Mouse (Mus musculus): Measurements from ENCODE around the gene Cgn. TPM values are rescaled to one million over a fixed set of nuclear protein-coding genes. Genes with fewer than 3 reads are reported as not detected.
"Not testable (repeated sequence)": the region's sequence is repeated elsewhere in the genome, so short reads cannot be mapped to it uniquely, and the experiment has no call there.

Gene Cgn
- total RNA-seq, 2 experiments from 2014 or later: 3.3 to 3.4 TPM

DNA sequence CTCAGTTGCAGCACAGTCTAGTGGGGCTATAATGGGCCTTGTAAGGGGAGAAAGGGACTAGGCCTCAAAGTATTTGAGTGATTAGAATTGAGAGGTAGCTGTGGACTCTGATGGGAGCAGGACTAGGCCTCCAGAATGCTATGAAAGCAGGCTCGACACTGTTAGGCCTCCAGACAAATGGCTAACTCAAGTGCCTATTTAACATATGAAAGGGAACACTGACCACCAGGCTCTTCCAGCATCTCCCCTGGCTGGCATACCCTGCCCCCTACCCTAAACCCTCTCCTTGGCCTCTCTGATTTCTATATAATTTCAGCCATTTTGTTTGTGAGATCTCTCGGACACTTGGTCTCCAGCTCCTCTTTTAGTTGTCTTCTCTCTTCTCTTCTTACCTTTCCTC lies 8.1 kb upstream of the Cgn start:
- DNase-seq (ENCODE audit: low spot score in 2 of 2): no peak
- intact Hi-C loops (cut with DNase I): no loop called here

DNA sequence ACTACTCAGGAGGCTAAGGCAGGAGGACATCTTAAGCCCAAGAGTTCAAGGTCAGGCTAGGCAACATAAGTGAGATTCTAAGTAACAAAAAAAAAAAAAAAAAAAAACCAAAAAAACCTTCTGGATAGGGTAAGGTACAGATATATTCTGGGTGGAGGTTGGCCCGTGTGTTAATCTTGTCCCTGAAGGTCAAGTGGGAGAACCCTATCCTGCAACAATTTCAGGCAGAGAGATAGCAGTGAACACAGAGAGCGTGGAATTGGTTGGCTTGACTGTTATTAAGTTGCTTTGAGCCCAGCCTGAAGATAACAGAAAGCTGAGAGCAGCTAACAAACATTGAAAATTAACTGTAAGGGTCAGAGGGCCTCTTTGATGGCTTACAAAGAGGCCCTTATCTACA lies 7.4 kb upstream of the Cgn start:
- intact Hi-C loops (cut with DNase I): no loop called here
- no peak for DNase-seq (ENCODE audit: low spot score in 2 of 2)

DNA sequence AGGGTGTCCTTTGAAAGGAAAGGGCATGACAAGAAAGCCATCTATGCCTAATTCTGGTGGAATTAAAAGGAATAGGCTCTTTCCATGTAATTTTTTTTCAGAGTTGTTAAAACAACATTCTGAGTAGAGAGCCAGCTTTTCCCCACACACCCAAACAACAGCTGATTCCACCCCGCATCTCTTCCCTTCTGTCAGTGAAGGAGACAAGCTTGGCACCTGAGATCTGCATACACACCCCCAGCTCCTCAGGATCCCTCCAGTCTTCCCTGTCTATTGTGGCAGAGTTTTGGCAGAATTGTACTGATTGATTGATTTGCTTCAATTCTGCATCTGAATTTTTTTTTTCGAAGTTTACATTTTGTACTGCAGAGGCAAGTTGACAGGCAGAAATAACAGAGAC lies 6.0 kb upstream of the Cgn start:
- DNase-seq (ENCODE audit: low spot score in 2 of 2): peak; percentile 12 to 27

GRCm38 (mm10) chr3:94789516-94789915 lies 3.2 kb upstream of the Cgn start:
- intact Hi-C loops (cut with DNase I): no loop called here
- DNase-seq (ENCODE audit: low spot score in 2 of 2): no peak

More for the DNA sequence above, 6.0 kb upstream of the Cgn start:
- intact Hi-C loops (cut with DNase I): no loop called here

DNA sequence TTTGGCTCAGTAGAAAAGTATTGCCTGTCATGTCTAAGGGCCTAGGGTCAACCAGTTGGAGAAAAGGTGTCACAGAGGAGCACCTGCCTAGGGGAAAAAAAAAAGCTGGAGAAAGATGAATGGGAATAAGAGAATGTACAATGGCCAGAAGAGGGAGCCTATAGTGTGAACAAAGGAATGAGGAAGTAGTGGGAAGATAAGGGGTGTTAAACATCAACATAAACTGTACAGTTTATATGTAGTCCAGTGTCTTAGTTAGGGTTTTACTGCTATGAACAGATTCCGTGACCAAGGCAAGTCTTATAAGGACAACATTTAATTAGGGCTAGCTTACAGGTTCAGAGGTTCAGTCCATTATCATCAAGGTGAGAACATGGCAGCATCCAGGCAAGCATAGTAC lies 2.8 kb upstream of the Cgn start:
- intact Hi-C loops (cut with DNase I): no loop called here
- DNase-seq (ENCODE audit: low spot score in 2 of 2): no peak

DNA sequence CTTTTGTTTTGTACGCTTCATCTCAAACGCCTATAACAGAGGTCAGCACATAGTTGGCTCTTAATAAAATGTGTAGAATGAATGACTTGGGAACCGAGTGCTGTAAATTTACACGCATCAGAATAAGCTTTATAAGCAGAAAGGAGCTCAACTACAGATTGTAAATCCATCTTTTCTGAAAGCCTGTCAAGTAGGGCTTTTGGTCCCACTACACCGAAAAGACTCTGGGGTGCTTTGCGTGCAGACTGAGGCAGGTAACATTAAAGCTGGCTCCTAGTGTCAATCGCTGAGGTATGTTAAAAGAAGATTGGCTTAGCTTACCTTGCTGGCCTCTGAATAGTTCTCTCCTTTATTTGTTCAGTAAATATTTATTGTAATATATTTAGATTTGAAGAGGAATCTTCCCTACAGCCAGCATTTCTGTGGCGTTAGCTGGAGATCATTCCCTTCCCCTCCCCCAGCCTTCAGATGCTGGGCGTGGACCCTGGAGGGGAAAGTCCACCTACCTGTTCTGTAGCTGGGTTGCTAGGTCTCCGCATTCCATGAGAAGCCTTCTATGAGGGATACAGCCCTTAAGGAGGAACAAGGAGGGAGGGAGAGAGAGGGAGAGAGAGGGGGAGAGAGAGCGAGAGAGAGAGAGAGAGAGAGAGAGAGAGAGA lies 959 bp upstream of the Cgn start:
- intact Hi-C loops (cut with DNase I): no loop called here
- DNase-seq (ENCODE audit: low spot score in 2 of 2): no peak

DNA sequence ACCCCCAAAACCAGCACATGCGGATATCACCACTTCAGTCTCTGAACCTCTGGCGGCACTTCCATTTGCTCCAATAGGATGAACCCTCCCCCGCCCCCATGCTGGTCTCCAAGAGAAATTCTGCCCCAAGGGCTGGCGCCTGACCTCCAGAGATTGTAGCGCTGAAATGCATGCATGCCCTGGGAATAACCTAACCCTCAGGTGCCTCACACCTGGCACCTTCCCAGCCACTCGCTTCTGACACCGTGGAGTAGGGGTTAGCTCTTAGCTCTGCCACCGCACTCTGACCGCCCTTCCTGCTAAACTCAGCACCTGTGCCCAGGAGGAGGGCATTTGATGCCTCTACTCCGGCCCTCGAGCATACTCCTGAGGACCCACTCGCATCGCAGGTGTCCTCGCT lies 334 bp downstream of the Cgn start:
- intact Hi-C loops (cut with DNase I): no loop called here
- DNase-seq (ENCODE audit: low spot score in 2 of 2): no peak

DNA sequence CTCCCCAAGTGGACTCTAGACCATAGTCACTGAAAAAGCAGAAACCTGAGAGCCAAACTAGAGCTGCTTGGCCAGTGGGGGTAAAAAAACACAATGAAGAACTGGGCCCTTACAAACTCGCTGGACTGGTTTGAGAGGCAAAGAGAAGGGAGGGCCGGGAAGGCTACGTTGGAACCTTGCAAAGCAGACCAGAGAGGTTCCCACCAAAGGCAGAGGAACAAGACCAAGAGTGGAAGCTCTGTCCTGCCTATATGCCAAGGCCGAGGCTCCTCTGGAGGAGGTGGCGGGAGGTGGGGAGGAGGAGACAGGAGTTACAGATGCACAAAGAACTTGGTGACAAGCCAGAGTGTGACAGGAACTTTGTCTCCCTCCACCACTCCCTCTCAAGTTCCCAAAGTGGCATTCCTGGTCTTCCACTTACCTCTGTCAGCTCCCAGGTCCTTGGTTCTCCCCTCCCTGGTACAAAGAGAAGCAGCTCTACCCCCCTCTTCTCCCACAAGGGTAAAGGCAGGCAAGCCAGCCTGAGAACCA lies 2.1 kb downstream of the Cgn start:
- intact Hi-C loops (cut with DNase I): no loop called here
- DNase-seq (ENCODE audit: low spot score in 2 of 2): no peak

DNA sequence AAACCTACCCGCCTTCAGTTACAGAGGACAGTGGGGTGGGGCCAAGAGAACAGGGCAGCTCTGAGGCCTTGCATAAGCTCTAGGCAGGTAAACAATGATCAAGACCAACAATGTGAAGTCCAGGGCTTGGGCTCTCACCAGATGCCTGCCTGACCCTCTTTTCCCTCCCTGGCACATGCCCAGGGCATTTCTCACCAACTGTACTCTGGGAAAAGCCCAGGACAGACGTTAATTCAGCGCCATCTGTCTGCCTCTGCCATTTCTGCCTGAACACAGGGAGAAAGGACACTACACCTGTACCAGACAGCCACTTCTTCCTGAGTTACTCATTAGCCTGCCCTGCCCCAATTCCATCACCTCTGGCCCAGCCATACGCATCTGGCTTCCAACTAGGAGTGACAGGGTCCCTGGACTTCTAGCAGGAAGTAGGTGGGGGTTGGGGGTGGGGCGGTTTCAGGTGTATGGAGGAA lies 2.8 kb downstream of the Cgn start:
- no peak for DNase-seq (ENCODE audit: low spot score in 2 of 2)
- intact Hi-C loops (cut with DNase I): no loop called here

GRCm38 (mm10) chr3:94782936-94783335 lies 3.4 kb downstream of the Cgn start:
- DNase-seq (ENCODE audit: low spot score in 2 of 2): no peak
- intact Hi-C loops (cut with DNase I): no loop called here

GRCm38 (mm10) chr3:94781356-94781755 lies 4.9 kb downstream of the Cgn start:
- DNase-seq (ENCODE audit: low spot score in 2 of 2): no peak
- intact Hi-C loops (cut with DNase I): no loop called here

GRCm38 (mm10) chr3:94775886-94776285 lies 10.4 kb downstream of the Cgn start:
- intact Hi-C loops (cut with DNase I): no loop called here
- DNase-seq (ENCODE audit: low spot score in 2 of 2): no peak

DNA sequence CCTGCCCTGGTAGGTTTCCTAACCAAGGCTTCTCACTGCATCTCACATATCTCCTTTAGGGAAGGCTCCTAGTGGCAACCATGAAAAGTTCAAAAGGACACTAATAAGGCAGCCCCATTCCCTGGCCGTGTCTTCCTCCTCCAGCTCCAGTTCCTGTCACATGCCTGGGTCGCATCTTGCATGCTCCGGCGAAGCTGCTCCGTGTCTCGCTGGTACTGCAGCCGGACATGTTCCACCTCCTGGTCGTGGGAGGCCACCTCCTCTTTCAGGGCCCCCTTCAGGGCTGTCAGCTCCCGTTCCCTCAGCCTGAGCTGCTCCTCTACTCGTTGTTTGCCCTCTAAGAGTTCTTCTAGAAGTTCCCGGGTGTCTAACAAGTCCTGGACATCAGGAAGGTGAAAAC lies 12.3 kb downstream of the Cgn start:
- intact Hi-C loops (cut with DNase I): no loop called here
- DNase-seq (ENCODE audit: low spot score in 2 of 2): no peak

- DNase-seq (ENCODE audit: low spot score in 2 of 2); intact Hi-C loops (cut with DNase I): not testable (repeated sequence)
Observed at GRCm38 (mm10) chr3:94765456-94765855, 20.8 kb downstream of the Cgn start.

- intact Hi-C loops (cut with DNase I); DNase-seq (ENCODE audit: low spot score in 2 of 2): not testable (repeated sequence)
Observed at GRCm38 (mm10) chr3:94764545-94765292, 21.6 kb downstream of the Cgn start.

GRCm38 (mm10) chr3:94758427-94758826 lies 27.9 kb downstream of the Cgn start:
- DNase-seq (ENCODE audit: low spot score in 2 of 2); intact Hi-C loops (cut with DNase I): not testable (repeated sequence)

DNA sequence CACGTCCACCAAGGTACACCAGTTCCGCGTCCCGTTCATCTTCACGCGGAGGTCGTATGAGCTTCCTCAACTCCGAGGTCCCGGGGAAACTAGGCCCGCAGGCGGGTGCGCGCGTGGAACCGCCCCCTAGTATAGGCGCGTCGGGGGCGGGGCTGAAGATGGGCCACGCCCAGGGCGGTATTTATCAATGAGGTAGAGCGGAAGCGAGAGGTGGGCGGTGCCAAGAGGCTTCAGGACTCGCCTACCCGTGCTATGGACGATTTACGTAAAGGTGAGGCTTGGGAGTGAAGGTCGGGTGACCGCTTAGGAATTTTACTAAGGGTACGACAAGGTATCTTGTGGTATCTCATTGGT lies 28.3 kb downstream of the Cgn start:
- intact Hi-C loops (cut with DNase I): not testable (repeated sequence)
- peak in 1 of 2 experiments; percentile 20 for DNase-seq (ENCODE audit: low spot score in 2 of 2)

GRCm38 (mm10) chr3:94757251-94758055 lies 28.8 kb downstream of the Cgn start:
- intact Hi-C loops (cut with DNase I); DNase-seq (ENCODE audit: low spot score in 2 of 2): not testable (repeated sequence)

- intact Hi-C loops (cut with DNase I): no loop called here
- DNase-seq (ENCODE audit: low spot score in 2 of 2): no peak
Observed at GRCm38 (mm10) chr3:94745691-94746090, 40.6 kb downstream of the Cgn start.

DNA sequence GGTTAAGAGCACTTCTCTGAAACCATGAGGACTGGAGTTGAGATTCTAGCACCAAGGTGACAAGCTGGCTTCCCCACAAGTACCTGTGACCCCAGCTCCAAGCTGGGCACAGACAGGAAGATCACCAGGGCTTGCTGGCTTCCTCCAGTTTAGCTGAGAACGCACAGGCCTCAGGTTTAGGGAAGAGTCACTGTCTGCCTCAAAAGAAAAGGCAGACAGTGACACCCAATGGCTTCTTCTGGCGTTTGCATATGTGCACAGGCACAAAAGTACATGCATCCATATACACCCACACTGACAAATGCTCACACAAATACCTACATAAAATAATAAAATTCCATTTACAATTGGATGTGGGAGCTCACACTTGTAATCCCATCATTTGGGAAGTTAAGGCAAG lies 62.7 kb downstream of the Cgn start:
- peak; percentile 15 to 17 for DNase-seq (ENCODE audit: low spot score in 2 of 2)
- intact Hi-C loops (cut with DNase I): not testable (repeated sequence)
